Mouse (Mus musculus): ENCODE measurements around the gene Olfr1090. TPM values are rescaled to one million over a fixed set of nuclear protein-coding genes. Genes with fewer than 3 reads are reported as not detected.

The Olfr1090 gene
- polyA plus RNA-seq (2015; fragmentation: Nextera tagmentation; extraction: Ambion mirVana) = not detected in 2 replicates

- no peaks in the 10 kb centered on the region for H3K27me3 ChIP-seq
- H3K27ac ChIP-seq = no peak within 1 kb of the TSS
- no peak within 1 kb of the TSS for H3K4me3 ChIP-seq
- WGBS = 88% methylated on average over 1 of the region's 1 CpGs
- no peak for ATAC-seq (ENCODE audit: low FRiP score)
- no peak within 1 kb of the TSS for H3K4me2 ChIP-seq
- no peaks in the 10 kb centered on the region for H3K9me3 ChIP-seq
- H3K9ac ChIP-seq = no peak within 1 kb of the TSS
- no peaks in the 10 kb centered on the region for H3K4me1 ChIP-seq (replicated peaks)
- no peaks in the 10 kb centered on the region for H3K36me3 ChIP-seq
Measured at GRCm38 (mm10) chr2:86758893-86759292, at the start of gene Olfr1090. TSS of gene Olfr1090 (minus strand) at chr2:86758993.

- H3K27me3 ChIP-seq = no peaks in the 10 kb centered on the region
- no peak for ATAC-seq (ENCODE audit: low FRiP score)
- no peak within 1 kb of the TSS for H3K27ac ChIP-seq
Measured at GRCm38 (mm10) chr2:86782179-86782578, 23.4 kb upstream of the Olfr1090 start, which contains the start of gene Olfr1093. TSS of gene Olfr1093 (plus strand) at chr2:86782479.

GRCm38 (mm10) chr2:86761050-86761449 is 2.3 kb upstream of the Olfr1090 start:
- 99% methylated on average over 6 of the region's 6 CpGs for WGBS
- Histone ChIP-seq H3K4me3 (no peak overlapping the region), H3K27ac (no peak overlapping the region), H3K4me2 (no peak overlapping the region), H3K4me1 (replicated peaks) (no peaks in the 10 kb centered on the region), H3K9ac (no peak overlapping the region), H3K27me3 (no peaks in the 10 kb centered on the region), H3K9me3 (no peaks in the 10 kb centered on the region), H3K36me3 (no peaks in the 10 kb centered on the region)
- no peak for ATAC-seq (ENCODE audit: low FRiP score)

More at GRCm38 (mm10) chr2:86782179-86782578, 23.4 kb upstream of the Olfr1090 start, which contains the start of gene Olfr1093:
- Histone ChIP-seq H3K4me2 (no peak within 1 kb of the TSS), H3K9ac (no peak within 1 kb of the TSS), H3K4me1 (replicated peaks) (no peaks in the 10 kb centered on the region), H3K4me3 (no peak within 1 kb of the TSS), H3K9me3 (no peaks in the 10 kb centered on the region), H3K36me3 (no peaks in the 10 kb centered on the region)
- WGBS = 84% methylated on average over 2 of the region's 2 CpGs

GRCm38 (mm10) chr2:86733601-86734000 is 25.2 kb downstream of the Olfr1090 start, which contains the start of gene Olfr1089:
TSS of gene Olfr1089 (minus strand) at chr2:86733701.
- H3K9ac ChIP-seq = no peak within 1 kb of the TSS
- no peak within 1 kb of the TSS for H3K4me3 ChIP-seq
- no peaks in the 10 kb centered on the region for H3K4me1 ChIP-seq (replicated peaks)
- ATAC-seq (ENCODE audit: low FRiP score) = no peak
- H3K36me3 ChIP-seq = no peaks in the 10 kb centered on the region
- H3K27me3 ChIP-seq = no peaks in the 10 kb centered on the region
- H3K27ac ChIP-seq = no peak within 1 kb of the TSS
- H3K4me2 ChIP-seq = no peak within 1 kb of the TSS
- H3K9me3 ChIP-seq = no peaks in the 10 kb centered on the region

Other genes starting within 250 kb of the Olfr1090 start
- gene Olfr1079, start 216.5 kb downstream of the Olfr1090 start, polyA plus RNA-seq (2015; fragmentation: Nextera tagmentation; extraction: Ambion mirVana) = not detected in 2 replicates
- gene Olfr1080, start 200.8 kb downstream of the Olfr1090 start, polyA plus RNA-seq (2015; fragmentation: Nextera tagmentation; extraction: Ambion mirVana) = not detected in 2 replicates
- not detected in 2 replicates for gene Olfr1082, start 160.0 kb downstream of the Olfr1090 start, polyA plus RNA-seq (2015; fragmentation: Nextera tagmentation; extraction: Ambion mirVana)
- not detected in 2 replicates for gene Olfr1084, start 119.3 kb downstream of the Olfr1090 start, polyA plus RNA-seq (2015; fragmentation: Nextera tagmentation; extraction: Ambion mirVana)
- gene Olfr1085, start 97.0 kb downstream of the Olfr1090 start, polyA plus RNA-seq (2015; fragmentation: Nextera tagmentation; extraction: Ambion mirVana) = not detected in 2 replicates
- not detected in 2 replicates for gene Olfr1086, start 78.9 kb downstream of the Olfr1090 start, polyA plus RNA-seq (2015; fragmentation: Nextera tagmentation; extraction: Ambion mirVana)
- gene Olfr1087, start 60.6 kb downstream of the Olfr1090 start, polyA plus RNA-seq (2015; fragmentation: Nextera tagmentation; extraction: Ambion mirVana) = not detected in 2 replicates
- gene Olfr1089, start 25.3 kb downstream of the Olfr1090 start, polyA plus RNA-seq (2015; fragmentation: Nextera tagmentation; extraction: Ambion mirVana) = not detected in 2 replicates
- gene Olfr1093, start 23.5 kb upstream of the Olfr1090 start, polyA plus RNA-seq (2015; fragmentation: Nextera tagmentation; extraction: Ambion mirVana) = not detected in 2 replicates
- gene Olfr141, start 51.0 kb upstream of the Olfr1090 start, polyA plus RNA-seq (2015; fragmentation: Nextera tagmentation; extraction: Ambion mirVana) = not detected in 2 replicates
- gene Olfr1094, start 65.7 kb upstream of the Olfr1090 start, polyA plus RNA-seq (2015; fragmentation: Nextera tagmentation; extraction: Ambion mirVana) = not detected in 2 replicates
- gene Olfr1095, start 92.7 kb upstream of the Olfr1090 start, polyA plus RNA-seq (2015; fragmentation: Nextera tagmentation; extraction: Ambion mirVana) = not detected in 2 replicates
- gene Gm13723, start 115.8 kb upstream of the Olfr1090 start, polyA plus RNA-seq (2015; fragmentation: Nextera tagmentation; extraction: Ambion mirVana) = not detected in 2 replicates
- not detected in 2 replicates for gene Olfr1097, start 133.2 kb upstream of the Olfr1090 start, polyA plus RNA-seq (2015; fragmentation: Nextera tagmentation; extraction: Ambion mirVana)
- not detected in 2 replicates for gene Olfr1098, start 165.6 kb upstream of the Olfr1090 start, polyA plus RNA-seq (2015; fragmentation: Nextera tagmentation; extraction: Ambion mirVana)
- not detected in 2 replicates for gene Olfr1099, start 201.7 kb upstream of the Olfr1090 start, polyA plus RNA-seq (2015; fragmentation: Nextera tagmentation; extraction: Ambion mirVana)
- gene Olfr1100, start 221.0 kb upstream of the Olfr1090 start, polyA plus RNA-seq (2015; fragmentation: Nextera tagmentation; extraction: Ambion mirVana) = not detected in 2 replicates
- not detected in 2 replicates for gene Olfr1101, start 232.2 kb upstream of the Olfr1090 start, polyA plus RNA-seq (2015; fragmentation: Nextera tagmentation; extraction: Ambion mirVana)
- not detected in 2 replicates for gene Olfr1102, start 239.4 kb upstream of the Olfr1090 start, polyA plus RNA-seq (2015; fragmentation: Nextera tagmentation; extraction: Ambion mirVana)

Measured in hindbrain, embryonic 13.5 days (tissue).